Mouse (Mus musculus) left cerebral cortex, postnatal 14 days (tissue): ENCODE results near the gene Slc25a23. TPM values are rescaled to one million over a fixed set of nuclear protein-coding genes. Genes with fewer than 3 reads are reported as not detected.

Source experiments
- DNase-seq, 2 experiments: peaks; one replicate each; pipeline ENCODE4 v3.0.0; 2021 to 2022; ENCODE audit warnings: low spot score in 2 of 2, mixed read lengths in 1 of 2
- intact Hi-C: fragments of 180-260 bp; cut with DNase I; formaldehyde crosslinking; loops from one replicate; pipeline ENCODE4 v1.15.1; 2025
- total RNA-seq, 2 experiments: library from RNA; stranded (reverse); gene quantifications; 2 replicates each; pipeline ENCODE4 v1.2.3; 2021

Slc25a23 gene
- total RNA-seq, 2 experiments from 2014 or later: 361 to 364 TPM

DNA sequence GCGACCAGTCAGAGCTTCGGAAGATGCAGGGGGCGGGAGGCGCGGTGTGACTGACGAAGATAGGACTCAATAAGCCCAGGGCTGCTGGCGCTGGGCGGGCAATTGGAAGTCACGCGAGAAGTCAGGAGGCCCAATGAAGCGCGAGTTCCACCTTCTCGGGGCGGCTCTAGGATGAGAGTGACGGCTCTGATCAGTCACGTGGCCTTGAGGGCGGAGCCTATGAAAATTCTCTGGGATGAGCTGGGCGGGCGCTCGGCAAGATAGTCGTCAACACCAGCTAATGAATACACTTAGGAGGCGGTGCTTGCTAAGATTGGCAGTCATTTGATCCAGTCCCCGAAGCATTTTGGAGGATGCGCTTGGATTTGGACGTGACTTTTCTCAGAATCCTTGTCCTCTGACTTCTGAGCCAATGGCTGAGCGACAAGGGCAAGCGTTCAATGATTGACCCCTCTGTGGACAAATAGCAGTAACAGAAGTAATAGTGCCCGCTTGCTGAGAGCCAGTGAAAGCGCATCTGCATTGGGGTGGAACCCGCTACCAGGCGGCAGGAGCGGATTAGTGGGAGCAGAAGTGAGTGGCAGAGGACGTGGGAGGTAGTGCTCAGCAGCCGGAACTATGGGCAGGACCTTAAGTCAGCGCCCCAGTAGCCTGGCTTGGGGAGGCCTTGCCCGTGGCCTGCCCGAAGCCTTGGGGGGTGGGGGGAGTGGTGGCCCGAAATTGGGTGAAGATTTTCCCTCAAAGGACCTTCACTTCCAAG, 27.8 kb downstream of the Slc25a23 start:
- intact Hi-C loops: no loop called here
- peak; percentile 99 to 100 for DNase-seq

DNA sequence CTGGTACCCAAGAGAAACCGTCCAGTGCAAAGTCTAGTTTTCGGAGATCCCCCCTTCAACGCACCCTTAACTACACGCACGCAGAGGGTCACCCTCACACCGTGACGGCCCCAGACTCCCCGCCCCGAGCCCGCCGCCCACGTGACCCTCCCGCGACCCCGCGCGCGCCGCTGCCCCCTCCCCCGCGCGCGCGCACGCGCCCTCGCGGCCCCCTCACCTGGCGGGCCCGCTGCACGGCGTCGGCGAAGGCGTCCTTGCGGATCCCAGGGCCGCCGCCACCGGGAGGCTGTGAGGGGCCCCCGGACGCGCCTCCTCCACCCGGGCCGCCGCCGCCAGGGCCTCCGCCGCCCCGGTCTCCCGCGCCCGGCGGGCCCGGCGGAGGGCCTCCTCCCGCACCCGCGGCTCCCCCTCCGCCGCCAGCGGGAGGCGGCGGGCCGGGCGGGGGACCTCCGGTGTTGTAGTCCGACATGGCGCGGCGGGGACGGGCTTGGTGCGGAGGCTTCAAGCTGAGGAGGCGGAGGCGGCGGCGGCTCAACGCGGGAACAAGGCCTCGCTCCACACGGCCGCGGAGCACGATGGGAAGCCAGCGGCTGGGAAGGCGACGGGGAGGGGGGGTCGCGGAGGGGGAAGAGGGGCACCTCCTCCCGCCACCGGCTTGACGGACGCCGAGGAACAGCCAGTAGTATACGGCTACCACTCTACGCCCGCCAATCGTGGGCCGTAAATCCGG, 28.6 kb downstream of the Slc25a23 start, which contains the start of gene Khsrp:
Khsrp (minus strand) TSS at position 592 of the 730 bp plus-strand sequence.
- intact Hi-C loops: no loop called here
- DNase-seq: peak in 1 of 2 experiments; percentile 39

DNA sequence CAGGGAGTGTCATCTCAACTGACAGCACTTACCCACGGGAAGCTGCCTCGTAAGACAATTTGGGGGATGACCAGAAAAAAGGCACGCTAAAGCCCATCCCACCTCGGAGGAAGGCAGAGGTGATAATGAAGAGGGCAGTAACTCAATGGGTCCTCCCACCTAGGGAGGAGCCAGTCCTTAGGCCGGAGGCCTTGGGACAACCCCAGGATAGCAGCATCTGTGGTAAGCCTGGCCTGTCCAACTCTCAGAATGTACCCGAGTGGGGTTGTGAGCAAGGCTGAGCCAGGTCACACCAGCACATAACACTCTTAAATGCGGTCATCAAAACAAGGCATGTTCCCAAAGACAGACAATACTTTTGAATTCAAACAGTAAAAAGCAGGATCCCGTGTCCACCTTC, 30.0 kb downstream of the Slc25a23 start:
- DNase-seq: no peak
- intact Hi-C loops: no loop called here

DNA sequence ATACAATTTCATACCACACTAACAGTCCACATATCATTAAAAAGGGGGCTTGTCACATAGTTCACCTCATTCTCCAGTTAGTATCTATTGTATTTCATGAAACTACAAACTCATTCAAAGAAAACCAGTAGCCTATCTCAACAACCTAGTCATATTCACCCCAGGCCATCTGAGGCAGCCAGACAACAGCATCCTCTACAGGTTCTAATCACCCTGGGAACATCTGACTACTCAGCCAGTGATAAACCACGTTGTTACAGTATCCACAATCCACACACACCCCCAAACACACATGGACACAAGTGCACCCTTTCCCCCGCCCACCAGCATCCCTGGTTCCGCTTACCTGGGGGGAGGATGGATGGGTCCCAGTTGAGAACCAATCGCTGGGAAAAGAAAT, 32.2 kb downstream of the Slc25a23 start:
- no peak for DNase-seq
- intact Hi-C loops: no loop called here

DNA sequence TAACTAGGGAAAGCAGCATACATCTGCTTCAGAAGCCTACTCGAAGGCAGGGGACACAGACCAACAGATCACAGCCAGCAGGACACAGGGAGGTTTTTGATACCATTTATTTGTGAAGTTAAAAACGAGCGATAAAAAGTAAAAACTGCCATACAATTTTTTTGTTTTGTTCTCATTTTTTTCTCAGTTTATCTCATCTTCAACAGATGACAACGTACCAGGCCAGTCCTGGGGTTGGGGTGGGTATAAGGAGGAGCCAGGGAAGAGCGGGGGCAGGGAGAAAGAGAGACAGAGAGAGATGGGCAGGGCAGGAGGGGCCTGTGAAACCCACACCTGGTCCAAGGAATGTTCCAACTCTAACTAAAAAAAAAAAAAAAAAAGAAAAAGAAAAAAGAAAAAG, 38.7 kb downstream of the Slc25a23 start:
- no peak for DNase-seq
- intact Hi-C loops: no loop called here

DNA sequence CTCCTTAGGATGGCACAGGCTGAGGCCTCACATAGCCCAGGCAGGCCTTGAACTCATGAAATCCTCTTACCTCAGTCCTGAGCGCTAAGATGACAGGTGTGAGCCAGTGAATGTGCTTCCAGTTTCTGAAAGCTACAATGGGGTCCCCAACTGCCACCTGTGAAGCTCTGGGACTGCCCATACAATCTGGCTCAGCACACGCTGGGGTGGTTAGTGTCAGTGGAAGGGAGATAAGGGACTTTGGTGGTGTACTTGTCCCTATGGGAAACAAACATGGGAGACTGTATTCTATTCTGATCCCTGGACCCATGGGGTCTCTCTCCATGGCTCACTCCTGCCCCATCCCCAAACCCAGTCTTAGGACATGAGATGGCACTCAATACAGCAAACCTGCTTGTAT, 40.0 kb downstream of the Slc25a23 start:
- DNase-seq: no peak
- intact Hi-C loops: no loop called here

DNA sequence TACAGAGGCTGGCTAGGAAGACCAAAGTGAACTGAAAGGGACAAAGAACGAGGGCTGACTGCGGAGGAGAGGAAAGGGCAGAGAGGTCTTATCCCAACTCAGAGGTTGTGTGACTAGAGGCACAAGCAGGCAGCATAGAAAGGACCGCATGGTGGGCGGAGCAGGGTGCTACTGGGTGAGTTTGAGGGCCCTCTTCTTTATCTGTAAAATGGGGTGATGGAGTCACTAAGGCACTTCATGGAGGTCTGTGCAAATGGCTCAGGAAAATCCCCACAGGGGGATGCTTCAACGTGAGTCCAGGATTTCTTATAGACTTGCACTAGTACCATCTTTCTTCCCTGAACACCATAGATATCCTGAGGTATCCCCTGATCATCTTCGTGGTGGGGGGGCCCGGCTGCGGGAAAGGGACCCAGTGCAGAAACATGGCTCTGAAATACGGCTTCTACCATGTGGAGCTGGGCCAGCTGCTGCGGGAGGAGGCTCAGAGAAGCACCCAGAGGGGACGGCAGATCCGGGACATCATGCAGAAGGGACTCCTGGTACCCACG, 47.3 kb downstream of the Slc25a23 start:
- intact Hi-C loops: loop anchor here (5.0 kb wide), 1 partner anchor 320 kb away; no protein-coding TSS in a partner anchor
- DNase-seq: no peak

DNA sequence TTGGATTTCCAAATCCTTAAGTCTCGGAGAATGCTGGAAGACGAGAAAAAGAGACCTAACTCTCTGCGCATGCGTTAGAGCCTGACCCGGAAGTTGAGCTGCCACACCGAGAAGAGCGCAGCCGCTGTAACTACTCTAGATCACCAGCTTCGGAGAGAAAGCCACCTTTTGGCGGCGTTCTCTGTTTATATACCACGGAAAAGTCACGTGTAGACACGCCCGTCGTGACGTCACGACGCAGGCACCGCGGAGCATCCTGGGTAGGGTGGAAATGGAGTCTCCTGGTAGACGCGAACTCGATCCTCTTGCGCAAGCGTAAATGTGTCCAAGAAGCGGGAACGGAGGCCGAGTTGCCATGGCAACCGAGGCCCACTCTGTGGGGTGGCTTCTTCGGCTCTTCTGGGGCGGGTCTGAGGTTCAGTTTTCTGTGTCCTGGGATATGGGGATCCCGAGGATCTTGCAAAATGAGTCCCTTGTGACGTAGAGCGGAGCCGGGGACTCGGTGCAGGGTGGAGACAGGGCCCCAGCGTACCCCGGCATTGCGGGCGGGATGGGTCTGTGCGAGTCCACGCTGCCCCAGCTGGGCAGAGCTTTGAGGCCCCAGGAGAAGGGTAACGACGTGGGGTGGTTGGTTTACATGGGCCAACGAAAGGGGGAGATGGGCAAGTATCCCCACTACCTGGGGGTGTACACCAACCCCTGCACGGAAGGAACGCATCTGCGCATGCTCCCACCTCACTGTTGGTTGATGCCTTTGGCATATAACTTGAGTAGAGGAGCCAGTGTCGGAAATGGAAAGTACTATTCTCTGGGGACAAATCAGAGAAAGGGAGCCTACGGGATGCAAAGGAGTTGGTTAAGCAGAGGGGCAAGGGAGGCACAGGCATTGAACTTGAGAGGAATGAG, 48.2 kb downstream of the Slc25a23 start, which contains the start of the genes Gtf2f1 and Gm17949:
Gtf2f1 (minus strand) TSS at position 53 of the 906 bp plus-strand sequence.
Gm17949 (plus strand) TSS at position 234 of the 906 bp plus-strand sequence.
- intact Hi-C loops: loop anchor here (5.0 kb wide), 1 partner anchor 321 kb away; no protein-coding TSS in a partner anchor
- peak; percentile 98 for DNase-seq

DNA sequence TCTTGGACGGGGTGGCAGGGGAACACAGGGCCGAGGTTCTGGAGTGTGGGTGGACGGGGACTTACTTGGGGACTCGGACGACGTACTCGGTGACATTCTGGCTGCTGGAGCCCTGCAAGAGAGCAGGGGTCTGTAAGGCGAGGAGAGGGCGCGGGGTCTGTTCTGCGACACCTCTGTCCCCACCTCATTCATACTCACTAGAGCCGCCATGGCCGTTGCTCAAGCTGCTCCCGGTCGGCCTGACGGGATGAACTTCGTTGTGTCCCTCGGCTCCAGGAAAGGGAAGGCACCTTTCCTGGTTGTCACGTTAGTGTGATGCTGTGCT, 48.8 kb downstream of the Slc25a23 start:
- intact Hi-C loops: loop anchor here (5.0 kb wide), 1 partner anchor 321 kb away; no protein-coding TSS in a partner anchor

DNA sequence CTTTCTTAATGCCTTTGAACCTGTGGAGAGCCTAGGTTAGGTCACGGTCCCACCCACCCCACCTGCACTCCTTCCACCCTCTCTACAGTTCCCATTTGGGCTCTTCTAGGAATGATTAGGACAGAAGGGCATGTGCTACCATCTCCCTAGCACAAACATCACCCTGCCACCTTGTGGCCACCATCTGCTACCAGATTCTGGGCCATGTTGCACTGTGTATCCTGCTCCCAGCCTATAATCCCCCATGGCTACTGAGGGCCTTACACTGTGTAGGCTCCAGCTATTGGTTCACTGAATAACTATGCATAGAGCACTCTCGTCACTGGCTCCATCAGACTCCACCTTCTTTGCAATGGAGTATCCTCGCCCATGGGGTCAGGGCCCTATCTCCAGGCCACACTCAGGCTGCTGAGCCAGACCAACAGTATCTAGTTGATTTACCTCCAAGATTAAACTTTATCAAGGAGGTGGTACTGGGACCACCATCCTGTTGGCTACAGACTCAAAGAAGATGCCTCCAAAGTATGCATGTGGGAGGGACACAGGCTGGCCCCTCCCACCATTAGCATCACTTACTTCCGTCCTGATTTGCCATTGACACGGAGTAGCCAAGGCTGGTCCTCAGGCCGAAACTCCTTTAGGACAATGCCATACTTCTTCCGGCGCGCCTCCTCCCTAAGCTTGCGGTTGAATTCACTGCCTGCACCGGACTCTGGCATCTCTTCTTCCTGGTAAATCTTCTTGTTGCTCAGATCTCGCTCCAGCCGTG, 52.3 kb downstream of the Slc25a23 start:
- DNase-seq: peak in 1 of 2 experiments; percentile 34
- intact Hi-C loops: no loop called here

More for the DNA sequence above, 48.8 kb downstream of the Slc25a23 start:
- DNase-seq: no peak

DNA sequence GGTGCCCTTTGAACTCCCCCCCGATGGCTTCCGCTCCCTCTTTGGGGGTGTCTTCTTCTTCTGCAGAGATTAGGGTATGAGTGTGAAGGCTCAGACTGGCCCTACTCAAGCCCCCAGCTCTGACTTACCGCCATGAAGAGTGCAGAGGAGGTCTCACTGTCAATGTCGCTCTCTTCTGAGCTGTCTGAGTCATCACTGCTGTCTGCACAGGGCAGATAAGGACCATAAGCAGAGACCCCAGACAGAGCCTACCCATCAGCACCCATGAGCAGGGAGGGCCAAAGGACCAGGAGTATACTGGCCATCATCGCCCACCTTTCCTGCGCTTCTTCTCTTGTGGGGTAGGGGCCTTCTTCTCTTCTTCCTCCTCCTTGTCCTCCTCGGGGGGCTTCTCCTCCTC, 55.7 kb downstream of the Slc25a23 start:
- intact Hi-C loops: no loop called here
- DNase-seq: no peak

DNA sequence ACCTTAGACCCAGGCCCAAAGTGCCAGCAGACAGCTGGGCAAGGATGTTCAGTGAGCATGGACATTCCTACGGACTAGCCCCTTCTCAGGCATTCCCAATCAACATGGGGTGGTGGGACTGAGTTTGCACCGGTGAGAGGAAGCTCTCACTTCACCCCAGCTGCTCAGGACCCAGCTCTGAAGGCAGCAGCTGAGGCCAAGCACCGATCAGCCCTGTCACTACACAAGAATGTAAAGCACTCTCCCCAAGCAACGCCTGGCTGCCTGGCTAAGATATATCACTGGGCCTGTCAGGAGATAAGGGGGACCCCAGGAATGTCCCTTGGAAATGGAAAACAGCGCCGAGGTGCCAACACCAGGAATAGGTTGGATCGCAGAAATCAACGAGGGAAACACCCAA, 58.4 kb downstream of the Slc25a23 start:
- DNase-seq: no peak
- intact Hi-C loops: no loop called here

DNA sequence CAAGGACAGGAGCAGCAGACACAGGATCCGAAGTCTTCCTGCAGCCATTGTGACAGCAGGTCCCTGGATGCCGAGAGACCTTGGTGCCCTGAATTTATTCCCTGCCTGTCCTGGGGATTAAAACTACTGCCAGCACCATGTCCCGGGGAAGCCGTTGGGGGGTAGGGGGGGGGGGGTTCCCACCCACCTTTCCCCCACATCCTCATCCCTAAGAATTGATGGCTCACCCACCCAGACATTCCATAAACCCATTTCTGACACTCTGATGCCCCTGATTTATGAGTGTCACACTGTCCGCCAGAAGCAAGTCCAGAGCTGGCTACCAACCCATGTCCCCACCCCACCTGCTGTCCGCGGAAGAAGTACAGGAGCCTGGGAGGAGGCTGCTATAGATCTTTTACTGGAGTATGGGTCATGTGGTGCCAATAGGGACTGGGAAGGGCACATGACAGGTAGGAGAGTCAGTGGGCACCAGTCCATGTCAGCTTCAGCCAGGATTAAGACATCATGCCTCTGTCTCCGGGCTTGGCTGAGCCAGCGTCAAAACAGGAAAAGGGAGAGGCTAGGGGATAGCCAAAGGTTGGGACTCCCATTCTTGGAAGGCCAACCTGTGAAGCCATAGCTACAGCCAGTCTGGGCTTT, 59.6 kb downstream of the Slc25a23 start, which contains the start of gene Pspn:
Pspn (minus strand) TSS at position 51 of the 642 bp plus-strand sequence.
- no peak for DNase-seq
- intact Hi-C loops: loop anchor here (5.0 kb wide), 2 partner anchors 103 to 188 kb away; no protein-coding TSS in a partner anchor

DNA sequence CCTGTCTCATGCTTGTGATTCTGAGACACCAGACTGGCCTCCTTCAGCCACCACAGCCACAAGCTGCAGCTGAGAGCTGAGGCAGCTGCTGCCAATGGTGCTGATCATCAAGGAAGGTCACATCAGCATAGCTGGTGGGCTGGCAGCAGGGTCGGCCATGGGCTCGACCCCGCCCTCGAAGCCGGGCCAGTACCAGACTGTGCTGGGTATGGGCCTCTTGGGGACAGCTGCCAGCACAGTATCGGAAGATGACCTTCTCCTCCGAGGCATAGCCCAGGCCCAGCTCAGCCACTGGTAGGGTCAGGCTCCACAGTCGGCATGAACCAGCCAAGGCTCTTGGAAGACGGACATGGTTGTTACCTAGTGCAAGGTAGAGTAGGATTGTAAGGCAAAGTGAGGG, 60.2 kb downstream of the Slc25a23 start:
- intact Hi-C loops: loop anchor here (5.0 kb wide), 2 partner anchors 102 to 187 kb away; no protein-coding TSS in a partner anchor
- DNase-seq: no peak

DNA sequence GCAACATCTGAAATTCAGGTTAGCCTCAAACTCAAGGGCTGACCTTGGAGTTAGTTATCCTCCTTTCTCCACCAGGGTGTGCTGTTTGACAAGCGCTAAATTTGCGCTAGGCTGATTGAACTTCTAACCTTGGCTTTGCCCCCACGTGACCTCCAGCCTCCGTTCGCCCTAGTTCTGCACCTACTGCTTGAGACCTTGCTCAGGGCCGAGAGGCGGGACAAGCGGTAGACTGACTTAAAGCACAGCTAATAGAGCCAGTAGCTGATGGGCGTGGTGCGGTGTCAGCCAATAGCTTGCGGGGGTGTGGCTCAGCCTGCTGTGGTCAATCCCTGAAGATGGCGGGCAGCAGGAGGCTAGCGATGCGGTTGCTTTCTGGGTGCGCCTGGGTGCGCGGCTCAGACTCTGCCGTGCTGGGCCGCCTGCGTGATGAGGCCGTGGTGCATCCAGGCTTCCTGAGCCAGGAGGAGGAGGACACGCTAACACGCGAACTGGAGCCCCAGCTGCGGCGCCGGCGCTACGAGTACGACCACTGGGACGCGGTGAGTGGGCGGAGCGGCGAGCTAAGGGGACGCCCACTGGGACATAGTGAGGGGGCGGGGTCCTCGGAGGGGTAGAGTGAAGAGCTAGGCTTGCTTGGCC, 62.5 kb downstream of the Slc25a23 start, which contains the start of gene Alkbh7:
Alkbh7 (plus strand) TSS at position 311 of the 639 bp plus-strand sequence.
- intact Hi-C loops: loop anchor here (5.0 kb wide), 2 partner anchors 100 to 185 kb away; no protein-coding TSS in a partner anchor

DNA sequence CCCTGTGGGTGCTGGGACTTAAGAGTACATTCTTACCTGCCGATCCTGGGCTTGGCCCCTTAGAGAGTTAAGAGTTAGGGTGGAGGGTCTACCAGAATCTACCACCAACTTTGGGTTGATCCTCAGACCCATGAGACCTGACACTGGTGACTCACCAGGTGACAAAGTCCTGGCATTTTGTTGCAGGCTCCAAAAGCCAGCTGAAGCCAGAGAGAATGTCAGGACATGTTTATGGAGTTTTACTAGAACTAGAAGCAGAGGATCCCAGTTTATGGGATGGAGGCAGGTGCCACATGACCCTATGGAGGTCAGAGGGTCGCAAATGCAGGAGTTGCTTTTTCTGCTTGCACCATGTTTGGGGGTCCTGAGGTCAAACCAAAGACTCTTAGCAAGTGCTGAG, 63.2 kb downstream of the Slc25a23 start:
- DNase-seq: no peak
- intact Hi-C loops: loop anchor here (5.0 kb wide), 2 partner anchors 99 to 184 kb away; no protein-coding TSS in a partner anchor

More for the DNA sequence above, 62.5 kb downstream of the Slc25a23 start, which contains the start of gene Alkbh7:
- DNase-seq: peak; percentile 93 to 97

DNA sequence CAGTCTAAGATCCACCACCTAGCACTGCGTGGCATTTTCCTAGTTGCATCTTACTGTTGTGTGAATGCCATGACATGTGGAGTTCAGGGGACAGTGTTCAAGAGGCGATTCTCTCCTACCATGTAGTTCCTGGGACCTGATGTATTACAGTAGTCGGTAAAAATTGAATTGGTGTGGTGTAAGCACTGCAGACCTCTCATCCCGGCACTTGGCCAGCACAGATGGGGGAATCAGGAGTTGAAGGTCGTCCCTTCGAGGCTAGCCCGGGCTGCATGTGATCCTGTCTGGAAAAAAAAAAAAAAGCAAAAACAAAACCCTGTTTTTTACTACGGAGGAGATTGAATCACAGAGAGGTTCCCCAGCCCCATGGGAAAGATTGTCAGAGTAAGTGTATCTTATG, 64.6 kb downstream of the Slc25a23 start:
- intact Hi-C loops: loop anchor here (5.0 kb wide), 2 partner anchors 98 to 183 kb away; no protein-coding TSS in a partner anchor
- no peak for DNase-seq
